Mouse (Mus musculus) adrenal gland, adult 2 months (tissue): Measurements from ENCODE around the gene Ccdc88c. TPM values are rescaled to one million over a fixed set of nuclear protein-coding genes. Genes with fewer than 3 reads are reported as not detected.
A peak's percentile ranks its signal among the peaks of the same experiment; 100 is the strongest.

Source experiments
- DNase-seq: peaks from one replicate; pipeline ENCODE4 v3.0.0; 2021
- polyA plus RNA-seq: library from polyadenylated mRNA; depleted of rRNA; stranded (reverse); fragments of >200 nt; gene quantifications from 2 replicates; pipeline ENCODE4 v1.2.3, GENCODE M21; 2012
- total RNA-seq, 2 experiments: library from RNA; stranded (reverse); gene quantifications; 2 replicates each; pipeline ENCODE4 v1.2.3; 2021

The Ccdc88c gene
- total and polyA plus RNA-seq, 3 experiments, result 1.3 to 2.2 (median 1.8) TPM

DNA sequence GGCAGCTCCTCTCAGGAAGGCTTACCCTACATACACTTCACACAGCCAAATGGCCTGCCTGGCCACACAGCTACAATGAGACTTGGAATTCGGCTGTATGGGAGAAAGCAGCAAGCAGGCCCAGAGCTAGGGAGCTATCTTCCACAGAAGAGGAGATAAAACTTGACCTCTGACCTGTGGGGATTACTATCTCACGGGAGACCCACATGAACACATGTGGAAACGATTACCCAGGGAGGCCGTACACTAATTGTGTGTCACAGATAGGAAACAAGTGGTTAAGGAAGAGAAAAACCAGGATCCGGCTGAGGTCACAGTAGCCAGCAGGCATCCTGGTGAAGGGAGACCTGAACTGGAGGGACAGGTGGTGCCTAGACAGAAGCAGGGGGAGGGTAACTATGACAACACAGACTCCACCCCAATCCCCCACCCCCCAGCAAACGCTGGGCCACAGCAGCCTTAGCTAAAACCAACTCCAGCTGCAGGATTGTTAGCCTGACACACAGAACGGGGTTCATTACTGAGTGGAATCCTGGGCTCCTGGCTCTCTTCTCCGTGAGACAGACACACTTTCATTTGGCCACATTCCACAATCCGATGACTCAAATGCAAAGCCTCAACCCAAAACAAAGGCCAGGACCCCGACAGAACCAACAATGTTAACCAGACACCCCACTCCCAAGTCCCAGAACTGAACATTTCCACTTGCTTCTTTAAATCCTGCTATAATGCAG, 30.9 kb downstream of the Ccdc88c start:
- no peak for DNase-seq

DNA sequence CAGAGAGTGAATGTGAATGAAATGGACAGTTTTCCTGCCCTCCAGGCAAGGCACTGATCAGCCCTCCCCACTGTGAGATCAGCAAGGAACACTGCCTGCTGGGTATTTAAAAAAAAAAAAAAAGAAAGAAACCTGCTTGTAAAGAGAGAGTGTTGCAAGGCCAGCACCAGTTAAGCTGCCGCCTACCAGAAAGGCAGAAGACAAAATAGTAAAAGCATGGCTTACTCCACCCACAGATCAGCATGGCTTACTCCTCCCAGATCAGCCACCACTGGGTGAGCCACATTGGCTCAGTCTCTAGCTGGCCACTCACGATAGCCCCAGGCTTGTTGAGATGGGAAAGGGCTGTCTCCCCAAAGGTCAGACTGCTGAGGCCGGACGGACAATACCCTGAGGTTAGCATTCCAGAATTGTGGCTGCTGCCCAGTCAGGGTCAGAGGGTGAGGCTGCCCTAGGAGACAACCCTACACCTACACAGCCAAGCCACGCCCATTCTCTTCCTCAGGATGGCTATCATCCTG, 32.4 kb downstream of the Ccdc88c start:
- DNase-seq, result peak; percentile 22

GRCm38 (mm10) chr12:100995607-100996377, 33.1 kb downstream of the Ccdc88c start:
- DNase-seq, result no peak

DNA sequence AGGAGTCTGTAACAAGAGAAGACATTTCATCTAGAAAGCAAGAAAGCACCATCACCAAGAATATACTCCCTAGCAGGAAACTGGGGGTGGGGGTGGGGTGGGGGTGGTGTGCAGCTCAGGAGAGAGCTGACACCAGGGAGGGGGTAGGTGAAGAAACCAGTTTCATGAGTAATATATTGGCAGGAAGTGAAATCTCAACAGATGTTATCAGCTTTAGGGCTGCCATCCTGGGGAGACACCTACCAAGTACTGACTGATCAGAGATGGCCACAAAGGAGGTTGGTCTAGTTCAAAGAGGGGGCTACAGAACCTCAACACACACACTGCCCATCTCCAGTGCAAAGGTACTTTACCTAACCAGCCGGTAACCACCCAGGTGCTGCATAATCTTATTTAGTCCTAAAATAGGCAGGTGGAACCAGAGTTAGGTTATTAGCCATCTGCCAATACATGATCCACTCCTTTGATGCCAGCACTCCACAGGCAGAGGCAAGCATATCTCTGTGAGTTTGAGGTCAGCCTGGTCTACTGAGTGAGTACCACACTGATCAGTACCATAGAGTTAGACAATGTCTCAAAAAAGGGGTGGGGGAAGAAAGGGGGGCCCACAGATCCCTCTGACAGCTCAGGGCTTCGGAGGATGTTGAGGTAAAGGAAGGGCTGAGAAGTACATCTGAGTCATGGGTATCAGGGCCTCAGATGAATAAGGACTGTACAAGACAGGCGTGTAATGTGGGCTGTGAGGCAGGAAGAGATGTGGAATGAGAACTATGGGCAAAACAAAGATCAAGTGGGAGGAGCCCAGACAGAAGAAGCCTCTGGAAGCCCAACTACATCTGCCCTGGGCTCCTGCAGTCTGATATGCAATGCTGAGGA, 34.5 kb downstream of the Ccdc88c start:
- no peak for DNase-seq

GRCm38 (mm10) chr12:100993146-100993545, 35.7 kb downstream of the Ccdc88c start:
- peak; percentile 56 for DNase-seq

DNA sequence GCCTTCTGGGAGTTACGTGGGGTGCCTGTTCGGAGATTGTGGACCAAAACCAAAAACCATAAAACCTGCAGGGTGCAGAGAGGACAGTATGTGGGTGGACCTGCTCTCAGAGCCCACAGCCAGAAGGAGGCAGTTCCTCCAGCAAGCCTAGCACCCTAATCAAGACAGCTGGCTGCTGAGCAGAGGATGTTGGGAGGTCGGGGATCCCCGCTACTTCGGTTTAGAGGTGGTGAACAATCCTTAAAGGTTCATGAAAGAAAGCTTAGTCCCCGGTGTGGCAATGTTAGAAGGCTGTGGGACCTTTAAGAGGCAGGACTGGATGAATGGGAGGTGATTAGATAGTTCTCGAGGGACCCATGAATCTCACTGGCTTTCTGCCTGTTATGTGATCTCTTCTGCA, 36.4 kb downstream of the Ccdc88c start:
- no peak for DNase-seq

DNA sequence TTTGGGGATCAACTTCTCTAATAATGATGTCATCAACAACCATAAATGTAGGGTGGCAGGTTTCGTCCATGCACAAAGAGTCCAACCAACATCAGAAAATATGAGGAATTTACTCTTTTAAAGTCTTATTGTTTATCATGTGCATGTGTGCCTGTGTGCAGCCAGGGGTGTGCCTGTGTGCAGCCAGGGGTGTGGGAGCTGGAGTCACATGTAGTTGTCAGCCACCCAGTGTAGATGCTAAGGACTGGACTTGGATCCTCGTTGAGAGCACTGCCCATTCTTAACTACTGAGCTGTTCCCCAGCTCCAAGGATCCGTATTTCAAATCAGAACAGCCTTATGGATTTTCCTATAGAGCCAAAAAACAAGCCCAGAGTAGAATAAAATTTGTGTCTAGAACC, 37.7 kb downstream of the Ccdc88c start:
- DNase-seq, result no peak

GRCm38 (mm10) chr12:100990291-100990690, 38.6 kb downstream of the Ccdc88c start:
- no peak for DNase-seq

- DNase-seq, result no peak
These were observed 39.0 kb downstream of the Ccdc88c start for GRCm38 (mm10) chr12:100989780-100990288.

GRCm38 (mm10) chr12:100988324-100989130, 40.3 kb downstream of the Ccdc88c start:
- DNase-seq, result no peak

DNA sequence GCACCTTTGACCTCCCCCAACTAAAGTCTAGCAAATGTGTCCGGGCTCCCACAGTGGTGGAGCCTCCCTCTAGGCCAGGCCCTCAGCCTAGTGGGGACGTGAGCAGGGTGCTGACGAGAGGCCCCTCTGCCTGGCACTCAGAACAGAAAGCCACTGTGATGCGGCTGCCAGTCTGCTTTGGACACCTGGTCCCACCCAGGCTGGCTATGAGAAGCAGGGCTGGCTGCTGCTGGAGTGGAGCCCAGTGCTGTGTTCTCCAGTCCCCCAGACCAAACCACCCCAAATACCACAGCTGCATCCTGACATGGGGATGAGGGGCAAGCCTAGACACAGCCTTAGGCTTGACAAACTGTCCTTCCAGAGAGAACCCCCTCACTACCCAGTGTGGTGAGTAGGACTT, 42.4 kb downstream of the Ccdc88c start:
- DNase-seq, result no peak

DNA sequence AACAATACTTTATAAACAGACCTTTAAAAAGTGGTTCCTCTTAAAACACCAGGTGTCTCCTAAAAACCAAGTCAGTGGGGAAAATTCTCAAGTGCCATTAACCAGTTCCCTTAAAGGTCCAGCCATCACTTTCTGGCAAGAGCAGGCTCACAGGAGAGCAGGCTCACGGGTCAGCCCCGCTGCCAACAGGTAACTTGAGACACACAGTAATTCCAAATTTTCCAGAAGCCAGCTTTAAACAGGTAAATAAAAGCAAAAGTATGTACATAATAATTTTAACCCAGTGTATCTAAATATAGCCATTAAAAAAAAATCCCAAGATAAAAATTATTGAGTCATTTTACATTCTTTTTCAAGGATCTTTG, 43.1 kb downstream of the Ccdc88c start:
- DNase-seq, result no peak

GRCm38 (mm10) chr12:100985050-100985792, 43.6 kb downstream of the Ccdc88c start:
- no peak for DNase-seq

DNA sequence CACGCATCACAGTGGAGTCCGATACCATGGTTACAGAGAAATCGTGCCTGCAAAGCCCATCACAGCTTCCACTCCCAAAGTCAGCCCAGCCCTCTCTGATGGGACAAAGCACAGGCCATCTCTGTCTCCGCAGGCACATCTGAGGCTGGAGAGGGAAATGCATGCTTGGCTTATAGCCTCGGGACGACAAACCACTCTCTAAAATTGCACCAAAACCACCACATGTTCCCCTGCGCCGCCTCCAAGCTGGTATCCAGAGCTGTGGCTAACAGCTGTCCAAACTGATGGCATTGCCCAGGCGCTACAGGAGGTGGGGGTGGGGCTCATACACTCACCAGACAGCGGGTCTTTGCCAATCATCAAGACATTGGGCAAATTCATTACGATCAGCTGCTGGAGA, 45.3 kb downstream of the Ccdc88c start:
- no peak for DNase-seq

DNA sequence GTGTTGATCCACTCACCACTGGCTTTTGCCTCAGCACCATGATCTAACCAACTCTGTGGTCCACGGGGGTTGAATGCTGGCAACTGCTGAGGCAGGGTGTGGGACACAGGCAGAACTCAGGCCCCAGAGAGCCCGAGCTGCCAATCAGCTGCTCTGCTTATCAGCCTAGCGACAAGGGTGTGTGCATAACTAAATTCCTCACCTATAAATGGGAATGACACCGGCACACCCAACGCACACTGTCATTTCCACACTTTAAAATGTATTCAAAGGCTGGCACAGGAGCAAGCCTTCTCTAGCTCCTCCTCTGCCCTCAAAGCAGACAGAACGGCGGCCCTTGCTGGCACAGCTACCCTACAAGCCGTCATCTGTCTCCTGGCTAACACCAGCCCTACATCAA, 46.6 kb downstream of the Ccdc88c start:
- no peak for DNase-seq

DNA sequence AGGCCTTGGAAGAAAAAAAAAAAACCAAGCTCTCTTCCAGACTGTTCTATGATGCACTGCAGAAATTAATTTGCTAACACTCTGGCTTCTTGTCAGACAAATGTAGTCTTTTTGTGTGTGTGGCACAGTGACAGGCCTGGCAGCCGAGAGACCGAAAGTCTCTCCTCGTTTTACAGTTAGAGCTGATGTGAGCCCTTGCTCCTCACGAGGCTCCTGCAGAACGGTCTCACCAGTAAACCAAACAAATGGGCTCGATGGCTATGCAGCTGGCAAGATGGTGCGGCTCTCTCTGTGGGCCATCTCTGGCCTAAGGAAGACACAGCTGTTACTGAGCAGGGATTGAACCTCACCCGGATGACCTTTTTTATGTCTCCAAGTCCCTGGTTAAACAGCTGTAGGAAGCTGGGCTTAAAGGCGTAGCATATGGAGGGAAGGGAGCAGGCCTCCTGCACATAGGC, 48.3 kb downstream of the Ccdc88c start:
- DNase-seq, result no peak

- DNase-seq, result no peak
These were observed 49.2 kb downstream of the Ccdc88c start for GRCm38 (mm10) chr12:100979616-100980015.

- DNase-seq, result no peak
These were observed 50.7 kb downstream of the Ccdc88c start for GRCm38 (mm10) chr12:100977958-100978725.

GRCm38 (mm10) chr12:100977551-100977950, 51.3 kb downstream of the Ccdc88c start:
- DNase-seq, result no peak

DNA sequence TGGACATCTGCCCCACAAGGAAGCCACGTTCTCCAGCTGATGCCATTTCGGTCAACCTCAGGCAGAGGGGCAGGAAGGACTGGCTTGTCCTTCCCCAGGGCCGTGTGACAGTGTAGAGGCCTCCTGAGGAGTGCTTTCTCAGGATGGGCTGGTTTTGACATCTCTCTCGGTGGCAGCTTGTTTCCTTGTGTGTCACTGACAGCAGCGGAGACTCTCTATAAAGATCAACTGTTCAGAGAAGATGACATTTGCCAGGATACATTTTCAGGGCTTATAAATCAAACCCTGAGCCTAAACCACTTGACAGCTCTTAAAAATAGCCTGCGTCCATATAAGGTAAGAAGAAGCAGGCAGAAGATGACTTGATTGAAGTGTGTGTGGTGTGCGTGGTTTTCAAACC, 59.0 kb downstream of the Ccdc88c start:
- DNase-seq, result no peak
